Mouse (Mus musculus) layer of hippocampus, adult 9-11 months (tissue): Measurements from ENCODE around the gene Acp7.

Source experiments
- DNase-seq: peaks from one replicate; pipeline ENCODE4 v3.0.0; 2022

The Acp7 gene

DNA sequence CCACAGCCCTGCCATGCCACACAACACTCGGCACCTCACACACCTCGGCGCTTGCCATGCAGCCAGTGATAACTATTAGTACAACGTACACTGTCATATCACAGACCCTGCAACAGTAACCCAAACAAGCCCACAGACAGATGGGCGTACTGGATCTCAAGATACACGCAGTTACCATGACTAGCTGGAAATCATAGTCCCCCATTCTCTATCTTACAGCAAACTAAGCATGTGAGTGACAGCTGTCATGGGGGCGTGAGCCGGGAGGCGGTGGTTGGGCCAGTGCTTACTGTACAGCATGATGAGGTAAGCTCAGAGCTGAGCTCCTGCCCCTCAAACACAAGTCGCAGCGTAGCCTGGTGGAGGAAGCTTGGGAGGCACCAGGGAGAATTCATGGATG, 55.5 kb downstream of the Acp7 start:
- peak; percentile 84 for DNase-seq

DNA sequence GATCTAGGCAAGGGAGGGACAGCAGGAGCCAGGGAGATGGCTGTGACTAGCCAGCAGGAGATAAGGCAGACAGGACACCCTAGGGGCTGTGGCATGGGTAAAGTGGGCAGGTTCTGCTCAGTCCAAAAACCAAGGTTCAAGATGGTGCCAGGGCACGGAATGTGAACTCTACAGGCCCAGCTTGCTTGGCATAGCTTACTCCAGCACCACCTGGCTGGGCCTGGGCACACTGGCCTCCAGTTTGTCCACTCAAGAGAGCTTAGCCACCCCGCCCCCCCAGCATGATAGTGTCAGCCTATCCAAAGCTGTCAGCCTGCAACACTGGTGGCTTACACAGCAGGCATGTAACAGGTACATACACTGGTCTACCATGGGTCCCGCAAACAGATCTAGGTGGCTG, 57.9 kb downstream of the Acp7 start:
- DNase-seq, result no peak

DNA sequence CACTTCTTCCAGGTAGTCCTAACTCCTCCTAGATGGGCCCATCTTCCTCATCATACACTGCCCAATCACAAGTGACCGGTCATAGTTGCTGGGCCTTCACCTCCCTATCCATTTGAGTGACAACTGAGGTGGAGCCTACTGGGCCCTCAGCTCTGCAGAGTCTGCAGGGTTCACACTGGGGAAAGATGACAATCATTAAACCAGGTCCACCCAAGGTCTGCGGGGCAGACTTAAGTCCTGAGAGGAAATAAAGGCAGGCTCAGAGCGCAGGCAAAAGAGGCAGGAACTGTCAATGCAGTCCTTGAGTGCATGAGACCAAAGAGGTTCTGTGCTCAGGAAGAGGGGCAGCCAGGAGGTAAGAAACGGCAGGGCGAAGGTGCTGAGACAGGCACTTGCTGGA, 58.4 kb downstream of the Acp7 start:
- DNase-seq, result no peak

DNA sequence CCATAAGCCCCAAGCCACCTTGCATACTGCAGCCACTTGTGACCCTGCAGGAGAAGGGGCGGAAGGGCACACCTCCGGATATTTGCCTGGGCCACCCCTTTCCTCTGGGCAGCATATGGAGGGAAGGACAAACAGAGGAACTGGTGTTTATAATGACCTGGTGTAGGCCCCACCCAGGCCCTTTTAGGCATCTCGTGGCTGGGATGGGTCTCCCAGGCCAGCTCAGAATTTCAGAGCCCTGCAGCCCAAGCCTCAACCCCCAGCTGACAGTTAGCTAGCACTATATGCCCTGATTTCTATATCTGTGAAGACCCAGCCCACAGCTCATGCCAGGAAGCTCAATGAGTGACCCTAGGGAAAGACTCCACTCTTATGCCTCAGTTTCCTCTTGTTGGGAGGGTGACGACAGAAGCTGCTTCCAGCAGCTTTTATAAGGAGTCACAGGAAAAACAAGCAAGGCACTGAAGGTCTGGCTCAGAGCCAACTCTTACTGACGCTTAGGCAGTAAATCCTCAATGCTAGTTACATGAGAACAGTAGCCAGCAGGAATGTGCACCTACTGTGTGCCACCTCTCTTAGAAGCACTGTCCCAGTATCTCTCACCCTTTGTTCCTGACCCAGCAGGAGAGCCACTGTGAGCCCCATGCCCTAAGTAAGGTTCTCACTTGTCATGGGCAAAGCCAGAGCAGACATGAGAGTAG, 60.0 kb downstream of the Acp7 start:
- no peak for DNase-seq

DNA sequence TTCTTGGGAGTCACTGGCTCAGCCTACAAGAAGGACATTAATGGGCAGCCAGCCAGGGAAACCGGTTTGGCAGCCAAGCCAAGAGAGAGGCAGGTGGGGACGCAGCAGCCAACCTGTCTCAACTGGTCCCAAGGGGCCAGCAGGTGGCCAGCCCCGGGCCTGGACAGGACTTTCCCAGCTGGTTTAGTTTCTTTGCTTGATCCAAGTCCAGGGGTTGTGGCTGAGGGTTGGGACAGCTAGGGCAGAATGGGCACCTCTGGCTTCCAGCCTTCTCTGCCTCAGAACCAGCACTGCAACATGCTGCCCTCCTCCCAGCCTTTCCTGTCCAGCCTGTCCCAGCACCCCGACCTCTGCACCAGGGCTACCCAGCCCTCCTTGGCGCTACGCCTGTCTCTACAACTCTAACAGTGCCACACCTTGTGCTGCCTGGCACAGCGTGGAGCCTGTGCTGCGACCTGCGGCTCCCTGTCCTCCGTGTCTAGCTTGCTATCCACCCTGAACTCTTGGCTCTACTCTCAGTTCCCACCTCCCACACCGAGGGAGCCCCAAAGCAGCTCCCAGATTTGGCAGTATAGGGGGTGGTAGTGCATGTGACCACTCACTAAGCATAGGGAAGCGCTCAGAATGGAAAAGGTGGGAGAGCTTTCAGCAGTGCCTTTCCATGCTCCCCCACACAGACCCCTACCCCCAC, 60.7 kb downstream of the Acp7 start:
- DNase-seq, result no peak

DNA sequence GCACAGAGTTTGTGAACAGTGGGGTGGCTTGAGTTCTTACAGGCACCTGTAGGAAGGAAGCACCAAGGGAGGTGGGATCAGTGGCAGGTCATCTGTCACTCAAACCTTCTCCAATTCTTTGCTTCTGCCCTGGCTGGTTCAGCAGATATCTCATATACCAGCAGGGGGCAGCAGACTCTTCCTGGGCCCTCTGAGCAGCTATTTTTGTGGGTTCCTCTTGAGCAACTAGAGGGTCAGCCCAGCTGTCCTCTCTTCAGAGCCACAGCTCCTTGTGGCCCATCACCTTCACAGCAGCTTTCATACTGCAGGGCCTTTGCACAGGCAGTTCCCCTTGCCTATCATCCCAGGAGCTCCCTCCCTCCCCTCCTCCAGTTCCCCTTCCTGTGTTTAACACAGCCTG, 62.9 kb downstream of the Acp7 start:
- DNase-seq, result peak; percentile 68

DNA sequence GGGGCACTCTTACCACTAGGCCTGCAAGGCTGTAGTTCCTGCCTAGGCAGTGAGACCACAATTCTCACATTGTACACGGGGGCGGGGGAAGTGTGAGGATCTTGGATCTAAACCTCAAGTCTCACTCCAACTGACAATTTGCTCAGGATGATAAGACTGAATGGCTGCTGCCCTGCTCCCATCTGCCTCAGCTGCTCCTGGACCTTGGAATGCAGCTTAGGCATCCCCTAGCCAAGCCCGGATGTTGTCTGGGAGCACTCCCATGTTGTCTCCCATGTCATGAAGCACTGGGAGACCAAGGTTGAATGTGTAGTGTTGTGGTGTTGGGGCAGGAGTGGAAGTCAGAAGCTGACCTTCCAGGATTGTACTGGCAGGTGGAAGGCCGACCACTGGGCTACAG, 63.6 kb downstream of the Acp7 start:
- no peak for DNase-seq

DNA sequence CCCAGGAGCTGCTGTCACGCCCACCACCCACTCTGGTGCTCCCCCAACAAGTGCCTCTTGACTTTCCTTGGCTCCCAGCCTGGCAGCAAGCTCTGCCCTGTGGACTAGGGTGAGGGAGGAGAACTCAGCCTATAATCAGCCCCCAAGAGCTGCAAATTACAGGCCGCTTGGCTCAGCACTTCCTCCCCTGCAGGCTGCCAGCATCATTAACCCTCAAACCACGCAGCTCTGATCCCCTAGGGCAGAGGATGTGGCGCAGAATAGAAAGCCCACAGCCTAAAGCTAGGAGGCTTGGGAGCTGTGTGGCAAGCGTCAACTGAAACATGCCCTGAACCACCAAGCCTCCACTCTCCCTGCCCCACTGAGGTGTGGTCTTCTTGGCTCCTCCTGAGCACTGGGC, 65.7 kb downstream of the Acp7 start:
- DNase-seq, result no peak

DNA sequence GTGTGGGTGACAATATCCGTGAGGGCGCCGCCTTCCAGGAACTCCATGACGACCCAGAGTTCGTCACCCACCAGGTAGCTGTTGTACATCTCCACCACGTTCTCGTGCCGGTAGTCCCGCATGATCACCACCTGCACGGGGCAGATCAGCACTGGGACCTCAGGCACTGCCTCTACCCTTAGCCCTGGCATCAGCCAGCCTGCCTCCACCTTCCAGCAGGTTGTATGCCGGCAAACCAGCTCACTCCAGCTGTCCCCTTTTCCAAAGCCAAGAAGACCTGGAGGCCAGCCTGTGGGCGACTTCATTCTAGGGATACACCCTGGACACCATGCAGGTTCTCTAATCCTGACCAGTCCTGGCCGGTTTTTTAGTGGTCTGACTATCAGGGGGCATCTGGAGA, 68.2 kb downstream of the Acp7 start:
- no peak for DNase-seq

DNA sequence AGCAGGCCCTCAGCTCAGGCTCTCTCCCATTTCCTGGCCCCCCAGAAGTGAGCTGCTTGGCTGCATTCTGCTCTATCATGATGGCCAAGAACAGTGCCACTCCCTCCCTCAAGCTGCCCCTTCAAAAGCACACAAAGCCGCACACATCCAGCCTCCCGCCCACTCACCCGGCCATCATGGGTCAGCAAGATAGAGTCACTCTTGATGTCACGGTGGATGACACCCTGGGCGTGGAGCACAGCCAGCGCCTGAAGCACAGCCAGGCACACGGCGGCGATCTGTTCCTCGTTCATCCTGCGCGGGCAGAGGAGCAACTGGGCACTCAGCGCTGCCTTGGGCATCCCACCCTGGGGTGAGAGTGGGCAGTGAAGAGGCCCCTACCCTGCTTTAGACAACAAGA, 68.8 kb downstream of the Acp7 start:
- DNase-seq, result no peak

DNA sequence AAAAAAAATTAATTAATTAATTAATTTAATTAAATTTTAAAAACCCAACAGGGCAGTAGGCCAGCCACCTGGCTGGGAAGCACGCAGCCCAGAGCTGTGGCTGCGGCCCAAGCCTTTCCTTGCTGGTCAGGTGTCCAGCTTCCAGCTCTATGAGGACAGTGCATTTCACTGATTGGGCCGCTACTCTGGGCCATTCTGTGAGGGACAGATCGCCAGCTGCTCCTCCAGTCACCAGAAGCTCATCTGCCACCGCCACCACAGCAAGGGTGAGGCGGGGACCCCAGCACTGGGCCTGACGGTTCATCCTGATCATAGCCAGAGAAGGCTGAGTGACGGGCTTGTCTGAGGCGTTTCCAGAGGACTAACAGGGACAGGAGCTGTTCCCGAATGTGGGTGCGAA, 69.2 kb downstream of the Acp7 start:
- no peak for DNase-seq

DNA sequence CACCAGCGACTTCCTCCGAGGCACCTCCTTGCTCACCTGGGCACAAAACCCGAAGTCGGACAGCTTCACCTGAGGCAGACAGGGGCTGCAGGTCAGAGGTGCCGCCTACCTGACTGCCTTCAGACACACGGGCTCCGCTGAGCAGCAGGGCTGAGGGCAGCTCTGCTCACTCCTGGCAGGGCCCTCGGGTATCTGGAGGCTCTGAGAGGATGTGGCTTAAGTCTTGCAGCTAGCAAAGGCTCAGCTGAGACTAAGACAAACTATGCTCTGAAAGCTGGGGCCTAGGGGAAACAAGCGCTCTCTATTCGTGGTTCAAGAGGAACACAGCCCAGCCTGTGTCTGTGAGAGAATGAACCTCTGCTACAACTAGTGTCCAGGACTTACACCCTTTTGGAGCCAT, 70.3 kb downstream of the Acp7 start:
- DNase-seq, result no peak

DNA sequence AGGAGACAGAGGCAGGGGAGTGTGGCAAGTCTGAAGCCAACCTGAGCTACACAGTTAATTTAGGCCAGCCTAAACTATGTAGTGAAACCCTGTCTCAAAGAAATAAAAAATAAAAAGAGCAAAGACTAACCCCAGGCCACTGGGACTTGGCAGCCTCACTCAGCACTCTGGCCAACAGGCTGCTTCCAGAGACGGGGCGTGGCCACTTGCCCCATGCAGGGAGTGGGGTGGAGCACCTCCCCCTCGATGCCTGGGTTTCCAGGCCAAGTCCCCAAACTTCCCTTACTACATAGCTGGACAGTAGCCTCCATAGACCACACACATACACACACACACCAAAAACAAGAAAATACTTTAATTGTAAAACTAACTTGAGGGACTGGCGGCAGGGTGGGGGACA, 72.6 kb downstream of the Acp7 start:
- no peak for DNase-seq

DNA sequence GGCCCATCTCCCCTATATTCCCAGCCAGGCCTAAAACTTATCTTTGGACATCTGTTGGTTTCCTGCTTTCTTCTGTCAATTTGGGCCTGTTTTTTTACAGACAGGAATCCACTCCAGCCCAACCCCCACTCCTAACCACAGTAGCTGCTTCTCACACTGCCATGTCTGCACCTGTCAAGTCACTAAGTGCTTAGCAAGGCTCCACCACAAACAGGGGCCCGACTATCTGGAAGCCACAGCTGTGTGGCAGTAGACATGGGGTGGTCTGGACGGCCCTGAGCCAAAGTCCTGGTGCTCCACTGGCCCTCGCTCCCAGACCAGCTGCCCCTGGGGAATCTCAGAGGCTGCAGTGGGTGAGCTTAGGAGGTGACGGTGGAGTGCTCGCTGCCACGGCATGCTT, 73.4 kb downstream of the Acp7 start:
- no peak for DNase-seq
